Mouse (Mus musculus): Measurements from ENCODE around the gene Unk. TPM values are rescaled to one million over a fixed set of nuclear protein-coding genes. Genes with fewer than 3 reads are reported as not detected.

Gene Unk
- total and polyA plus RNA-seq, 3 experiments: 21.7 to 42.3 TPM; not detected in 1

DNA sequence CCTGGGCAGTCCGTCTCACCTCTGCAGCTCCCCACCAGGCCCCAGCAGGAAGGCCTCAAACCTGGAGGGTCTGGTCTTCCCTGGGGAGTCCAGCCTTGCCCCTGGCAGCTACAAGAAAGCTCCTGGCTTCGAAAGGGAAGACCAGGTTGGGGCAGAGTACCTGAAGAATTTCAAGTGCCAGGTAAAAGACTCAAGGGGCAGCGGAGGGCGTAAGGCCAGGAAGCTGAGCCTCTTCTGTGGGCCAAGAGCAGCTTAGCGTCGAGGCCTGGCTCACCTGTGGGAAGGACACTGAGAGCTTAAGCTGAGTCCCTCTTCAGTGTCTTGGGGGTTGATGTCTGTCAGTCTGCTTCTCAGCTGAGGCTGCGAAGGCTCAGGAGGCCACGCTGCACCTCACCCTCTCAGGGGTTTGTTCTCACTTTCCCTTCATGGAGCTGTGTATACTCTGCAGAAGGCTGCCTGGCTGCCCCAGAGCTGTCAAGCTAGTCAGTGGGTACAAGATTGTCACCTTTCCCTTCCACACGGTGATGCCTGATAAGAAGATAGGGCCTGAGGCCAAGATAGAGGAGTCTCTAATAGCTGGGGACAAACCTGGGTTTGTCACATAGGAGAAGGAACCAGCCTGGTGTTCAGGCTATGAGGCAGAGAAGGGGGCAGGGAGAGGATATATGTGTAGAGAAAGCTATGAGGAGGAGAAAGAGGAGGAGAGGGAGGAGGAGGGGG, 23.5 kb downstream of the Unk start:
- Histone ChIP-seq H3K4me3 (ENCODE audit: control insufficient read depth in 1 of 2, insufficient read depth in 1 of 2, low read depth in 2 of 2, low read length in 2 of 2) (no peak overlapping the region), H3K9me3 (replicated peaks; ENCODE audit: insufficient read depth, low read length) (no peaks in the 10 kb centered on the region), H3K9ac (ENCODE audit: control insufficient read depth, low read depth, low read length, poor library complexity, severe bottlenecking) (no peak overlapping the region), H3K27ac (ENCODE audit: control insufficient read depth, low read depth, low read length) (peak overlapping the region; percentile 29; the same call in 1 of the 2 replicates), H3K79me2 (ENCODE audit: control insufficient read depth, insufficient read depth, low read length, poor library complexity) (no peaks in the 10 kb centered on the region), H3K36me3 (ENCODE audit: control insufficient read depth in 1 of 2, insufficient read depth in 2 of 2, low read length in 2 of 2) (peaks cover 23 to 35% of the 10 kb centered on the region in 2 experiments), H3K4me1 (ENCODE audit: control insufficient read depth in 1 of 2, insufficient read depth in 2 of 2, low read length in 2 of 2) (peaks cover 21 to 48% of the 10 kb centered on the region in 2 experiments), H3K27me3 (ENCODE audit: control insufficient read depth in 1 of 2, insufficient read depth in 2 of 2, low read length in 2 of 2) (no peaks in the 10 kb centered on the region)
- peak; percentile 83 for DNase-seq (ENCODE audit: low read depth, low spot score)
- TF ChIP-seq RAD21 (IDR thresholded peaks at IDR 0.05; ENCODE audit: low read depth, low read length): no peak
- TF ChIP-seq MEF2A (IDR thresholded peaks at IDR 0.05; ENCODE audit: extremely low read depth, insufficient replicate concordance, low read depth, low read length, poor library complexity, severe bottlenecking): peak; percentile 50; the same call in 1 of the 2 replicates
- peak; percentile 74 for TF ChIP-seq TAL1 (IDR thresholded peaks at IDR 0.05; ENCODE audit: low read length)
- TF ChIP-seq USF2 (IDR thresholded peaks at IDR 0.05; ENCODE audit: borderline replicate concordance in 1 of 2, insufficient read depth in 1 of 2, low read depth in 1 of 2, low read length in 2 of 2): no peak
- TF ChIP-seq USF1 (IDR thresholded peaks at IDR 0.05; ENCODE audit: low read depth, low read length): no peak
- 0 out of 2 replicates have a peak, but pooled peaks have one; percentile 26 for TF ChIP-seq MYC (IDR thresholded peaks at IDR 0.05; ENCODE audit: low read depth, low read length)
- TF ChIP-seq ZNF384 (IDR thresholded peaks at IDR 0.05; ENCODE audit: low read depth, low read length): no peak
- no peak for TF ChIP-seq POLR2AphosphoS2 (IDR thresholded peaks at IDR 0.05; ENCODE audit: low read length)
- TF ChIP-seq ETS1 (IDR thresholded peaks at IDR 0.05; ENCODE audit: low read depth, low read length): peak; percentile 82
- TF ChIP-seq NRF1 (IDR thresholded peaks at IDR 0.05; ENCODE audit: insufficient read depth, low read depth, low read length, poor library complexity, severe bottlenecking): no peak
- TF ChIP-seq MAX (IDR thresholded peaks at IDR 0.05; ENCODE audit: low read length): 0 out of 2 replicates have a peak, but pooled peaks have one; percentile 49
- TF ChIP-seq SIN3A (IDR thresholded peaks at IDR 0.05; ENCODE audit: low read length): peak; percentile 87
- TF ChIP-seq CHD1 (IDR thresholded peaks at IDR 0.05; ENCODE audit: low read depth, low read length): no peak
- TF ChIP-seq E2F4 (IDR thresholded peaks at IDR 0.05; ENCODE audit: borderline replicate concordance, low read depth, low read length): no peak
- TF ChIP-seq MYB (IDR thresholded peaks at IDR 0.05; ENCODE audit: low read depth, low read length): no peak
- no peak for TF ChIP-seq POLR2A (IDR thresholded peaks at IDR 0.05; ENCODE audit: control insufficient read depth in 1 of 2, insufficient read depth in 1 of 2, low read depth in 1 of 2, low read length in 2 of 2, poor library complexity in 1 of 2)
- TF ChIP-seq GATA1 (IDR thresholded peaks at IDR 0.05; ENCODE audit: low read depth, low read length): peak; percentile 88
- peak; percentile 92 for TF ChIP-seq TBP (IDR thresholded peaks at IDR 0.05; ENCODE audit: low read depth, low read length)
- TF ChIP-seq ZC3H11A (IDR thresholded peaks at IDR 0.05; ENCODE audit: low read depth, low read length): no peak
- peak; percentile 96 for TF ChIP-seq UBTF (IDR thresholded peaks at IDR 0.05; ENCODE audit: borderline replicate concordance, insufficient read depth, low read depth, low read length)
- TF ChIP-seq NELFE (IDR thresholded peaks at IDR 0.05; ENCODE audit: low read depth, low read length): 0 out of 2 replicates have a peak, but pooled peaks have one; percentile 28
- TF ChIP-seq HCFC1 (IDR thresholded peaks at IDR 0.05; ENCODE audit: low read depth, low read length): 0 out of 2 replicates have a peak, but pooled peaks have one; percentile 35
- 0 out of 2 replicates have a peak, but pooled peaks have one; percentile 42 for TF ChIP-seq MAZ (IDR thresholded peaks at IDR 0.05; ENCODE audit: low read depth, low read length)
- 0 out of 2 replicates have a peak, but pooled peaks have one; percentile 29 for TF ChIP-seq KAT2A (conservative IDR thresholded peaks at IDR 0.05; ENCODE audit: low read depth, low read length)
- TF ChIP-seq ZMIZ1 (IDR thresholded peaks at IDR 0.05; ENCODE audit: low read depth, low read length): peak; percentile 56; the same call in 1 of the 2 replicates
- no peak for TF ChIP-seq JUND (IDR thresholded peaks at IDR 0.05; ENCODE audit: low read depth, low read length)
- TF ChIP-seq CTCF (IDR thresholded peaks at IDR 0.05 in 2 of 3, conservative IDR thresholded peaks at IDR 0.05 in 1 of 3; ENCODE audit: control insufficient read depth in 1 of 3, insufficient read depth in 1 of 3, low read depth in 2 of 3, low read length in 3 of 3, poor library complexity in 1 of 3, severe bottlenecking in 1 of 3): no peak
- TF ChIP-seq CHD2 (IDR thresholded peaks at IDR 0.05; ENCODE audit: low read length): peak; percentile 28; the same call in 1 of the 2 replicates
- peak; percentile 77 for TF ChIP-seq RCOR1 (IDR thresholded peaks at IDR 0.05; ENCODE audit: low read depth, low read length)
- peak; percentile 52; the same call in 1 of the 2 replicates for TF ChIP-seq ZKSCAN1 (IDR thresholded peaks at IDR 0.05; ENCODE audit: low read depth, low read length)
- TF ChIP-seq MAFK (IDR thresholded peaks at IDR 0.05; ENCODE audit: borderline replicate concordance, low read depth, low read length): no peak
- TF ChIP-seq BHLHE40 (IDR thresholded peaks at IDR 0.05; ENCODE audit: borderline replicate concordance, low read depth, low read length): peak; percentile 53; the same call in 1 of the 2 replicates
- TF ChIP-seq TCF12 (IDR thresholded peaks at IDR 0.05; ENCODE audit: low read depth, low read length): peak; percentile 90
- 0 out of 2 replicates have a peak, but pooled peaks have one; percentile 39 for TF ChIP-seq ELF1 (IDR thresholded peaks at IDR 0.05; ENCODE audit: low read depth, low read length)
- TF ChIP-seq MXI1 (IDR thresholded peaks at IDR 0.05; ENCODE audit: low read depth, low read length): peak; percentile 80

Measured in MEL (cell line).